8 mouse cellular contexts compared by ENCODE assay signal in genomic region chr14:20803606-20803938, GRCm38 (mm10). TPM values are rescaled to one million over a fixed set of nuclear protein-coding genes. Genes with fewer than 3 reads are reported as not detected.
A peak's percentile ranks its signal among the peaks of the same experiment; 100 is the strongest.
DNase-seq lines count a peak whose midpoint lies in the region; ATAC-seq lines count a peak whose summit lies in the region.

No protein-coding gene starts in this region.

- DNase-seq in urinary bladder, adult 18-20 months (ENCODE audit: low spot score in 2 of 2) = peak; percentile 68 to 69
- no peak for DNase-seq in urinary bladder, postnatal 10 days (ENCODE audit: low spot score)
- DNase-seq in cerebellum, postnatal 25 days = peak; percentile 66 to 79
- peak; percentile 76 for DNase-seq in gastrocnemius, postnatal 10 days
- DNase-seq in intestine, embryonic 14.5 days (ENCODE audit: low spot score) = peak; percentile 91
- peak; percentile 86 for DNase-seq in midbrain, embryonic 14.5 days
- peak; percentile 46 to 74 for DNase-seq in spleen, adult 18-20 months

- no peaks in the 10 kb centered on the region for H3K9me3 ChIP-seq in intestine, embryonic 14.5 days (ENCODE audit: control insufficient read depth, low read length)
- H3K9me3 ChIP-seq in limb, embryonic 12.5 days = no peaks in the 10 kb centered on the region
- no peaks in the 10 kb centered on the region for H3K9me3 ChIP-seq in midbrain, embryonic 14.5 days (ENCODE audit: control insufficient read depth, low read length)

- 6% methylated on average over 7 of the region's 7 CpGs for WGBS in intestine, embryonic 14.5 days
- WGBS in limb, embryonic 12.5 days = 3% methylated on average over 7 of the region's 7 CpGs
- WGBS in midbrain, embryonic 14.5 days = 5% methylated on average over 7 of the region's 7 CpGs

- no peaks in the 10 kb centered on the region for H3K27me3 ChIP-seq in intestine, embryonic 14.5 days (replicated peaks; ENCODE audit: control insufficient read depth, insufficient read depth, low read length)
- H3K27me3 ChIP-seq in limb, embryonic 12.5 days = no peaks in the 10 kb centered on the region
- no peaks in the 10 kb centered on the region for H3K27me3 ChIP-seq in midbrain, embryonic 14.5 days (ENCODE audit: control insufficient read depth, insufficient read depth, low read length)

- H3K27ac ChIP-seq in intestine, embryonic 14.5 days (ENCODE audit: low read depth) = no peak overlapping the region
- H3K27ac ChIP-seq in limb, embryonic 12.5 days = no peak overlapping the region
- no peak overlapping the region for H3K27ac ChIP-seq in midbrain, embryonic 14.5 days (replicated peaks; ENCODE audit: low read depth, low read length)

- ATAC-seq in intestine, embryonic 14.5 days (replicated peaks; ENCODE audit: low FRiP score, low TSS enrichment, low read depth) = peak; percentile 77
- 0 out of 2 replicates have a peak, but pooled peaks have one; percentile 34 for ATAC-seq in limb, embryonic 12.5 days (ENCODE audit: insufficient number of reproducible peaks, insufficient read depth, low FRiP score, low TSS enrichment, low read depth)
- ATAC-seq in midbrain, embryonic 14.5 days (ENCODE audit: low FRiP score, low TSS enrichment) = peak; percentile 37; the same call in 1 of the 2 replicates

- no peaks in the 10 kb centered on the region for H3K36me3 ChIP-seq in intestine, embryonic 14.5 days (ENCODE audit: control insufficient read depth, insufficient read depth, low read length)
- no peaks in the 10 kb centered on the region for H3K36me3 ChIP-seq in limb, embryonic 12.5 days
- no peaks in the 10 kb centered on the region for H3K36me3 ChIP-seq in midbrain, embryonic 14.5 days (ENCODE audit: control insufficient read depth, insufficient read depth, low read length)

- H3K4me1 ChIP-seq in intestine, embryonic 14.5 days (replicated peaks; ENCODE audit: control insufficient read depth, insufficient read depth, low read length) = 0 out of 2 replicates have a peak, but pooled peaks cover 3% of the 10 kb centered on the region
- peaks cover 21% of the 10 kb centered on the region for H3K4me1 ChIP-seq in limb, embryonic 12.5 days (replicated peaks)
- no peaks in the 10 kb centered on the region for H3K4me1 ChIP-seq in midbrain, embryonic 14.5 days (ENCODE audit: control insufficient read depth, insufficient read depth, low read length)

- H3K4me2 ChIP-seq in intestine, embryonic 14.5 days (ENCODE audit: low read length) = no peak overlapping the region
- no peak overlapping the region for H3K4me2 ChIP-seq in limb, embryonic 12.5 days
- H3K4me2 ChIP-seq in midbrain, embryonic 14.5 days (ENCODE audit: low read length) = no peak overlapping the region

- H3K9ac ChIP-seq in intestine, embryonic 14.5 days (ENCODE audit: low read length) = no peak overlapping the region
- no peak overlapping the region for H3K9ac ChIP-seq in limb, embryonic 12.5 days (replicated peaks)
- H3K9ac ChIP-seq in midbrain, embryonic 14.5 days (replicated peaks; ENCODE audit: low read length) = no peak overlapping the region

- H3K4me3 ChIP-seq in intestine, embryonic 14.5 days (ENCODE audit: low read depth, low read length) = no peak overlapping the region
- H3K4me3 ChIP-seq in limb, embryonic 12.5 days (replicated peaks) = no peak overlapping the region
- no peak overlapping the region for H3K4me3 ChIP-seq in midbrain, embryonic 14.5 days (replicated peaks; ENCODE audit: low read depth, low read length)

RNA-seq across cellular contexts. Expression of gene Camk2g, which starts 9.7 kb away (rescaled TPM):
- 100 to 1,000 TPM; 120 to 134 TPM for total RNA-seq in gastrocnemius, postnatal 10 days (2021)
- 47.6 and 53.3 TPM in 2 replicates for polyA plus RNA-seq in intestine, embryonic 14.5 days (2014; fragmentation: Nextera tagmentation; extraction: Ambion mirVana)
- 59.0 and 67.8 TPM in 2 replicates for polyA plus RNA-seq in limb, embryonic 12.5 days (2016; fragmentation: Nextera tagmentation; extraction: Ambion mirVana)
- polyA plus RNA-seq in midbrain, embryonic 14.5 days (2014; fragmentation: Nextera tagmentation; extraction: Ambion mirVana) = 122 and 129 TPM in 2 replicates

RNA-seq across cellular contexts. Expression of gene Plau, which starts 32.9 kb away (rescaled TPM):
- 10 to 100 TPM; 25.6 to 28.0 TPM for total RNA-seq in gastrocnemius, postnatal 10 days (2021)
- polyA plus RNA-seq in intestine, embryonic 14.5 days (2014; fragmentation: Nextera tagmentation; extraction: Ambion mirVana) = 1.1 and 1.3 TPM in 2 replicates
- 0.64 and 0.68 TPM in 2 replicates for polyA plus RNA-seq in limb, embryonic 12.5 days (2016; fragmentation: Nextera tagmentation; extraction: Ambion mirVana)
- 0.15 and 0.62 TPM in 2 replicates for polyA plus RNA-seq in midbrain, embryonic 14.5 days (2014; fragmentation: Nextera tagmentation; extraction: Ambion mirVana)
